Mouse (Mus musculus) spleen, adult 2 months (tissue): Measurements from ENCODE around the gene R3hdm2.

Experiments used
- CTCF ChIP-seq: fragments of 200-500 bp; IDR thresholded peaks from 2 replicates; pipeline ENCODE4 v1.5.1; 2011; ENCODE audit warnings: mild to moderate bottlenecking, inconsistent platforms; ENCODE audit not compliant: insufficient read depth, insufficient read length, insufficient replicate concordance; ENCODE audit errors: extremely low read depth
- POLR2A ChIP-seq: fragments of 200-500 bp; IDR thresholded peaks from 2 replicates; pipeline ENCODE4 v1.6.1; 2011; ENCODE audit warnings: low read depth, low read length, inconsistent platforms

- no peak for TF ChIP-seq CTCF
- TF ChIP-seq POLR2A, result no peak
Measured at GRCm38 (mm10) chr10:127429538-127429937, 49.4 kb downstream of the R3hdm2 start.
